Mouse (Mus musculus): ENCODE measurements around the gene Npb.

DNA sequence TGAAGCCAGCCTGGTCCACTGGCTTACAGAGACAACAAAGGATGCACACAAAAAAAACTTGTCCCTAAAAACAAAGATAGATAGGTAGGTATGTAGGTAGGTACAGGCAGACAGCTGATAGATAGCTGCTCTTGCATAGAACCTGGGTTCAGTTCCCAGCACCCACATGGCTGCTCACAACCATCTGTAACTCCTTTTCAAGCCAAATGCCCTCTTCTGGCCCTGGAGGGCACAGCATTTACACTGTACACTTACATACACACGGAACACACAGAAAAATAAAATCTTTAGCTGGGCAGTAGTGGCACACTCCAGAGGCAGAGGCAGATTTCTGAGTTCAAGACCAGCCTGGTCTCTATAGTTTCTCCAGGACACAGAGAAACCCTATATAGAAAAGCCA, 24.3 kb upstream of the Npb start:
- TF ChIP-seq CHD2 (IDR thresholded peaks at IDR 0.05; ENCODE audit: low read depth, low read length) = no peak
- TF ChIP-seq MAFK (IDR thresholded peaks at IDR 0.05; ENCODE audit: insufficient read depth, low read depth, low read length) = no peak
